Mouse (Mus musculus) limb, embryonic 10.5 days (tissue): ENCODE measurements around the gene Sccpdh. TPM values are rescaled to one million over a fixed set of nuclear protein-coding genes. Genes with fewer than 3 reads are reported as not detected.

Source experiments
- DNase-seq: peaks from one replicate; pipeline ENCODE4 v3.0.0-alpha.2; 2017; ENCODE audit warnings: low spot score
- H3K27ac ChIP-seq: fragments of 300-500 bp; sonication (generic); 2 replicates; pipeline ENCODE4 v1.5.1; 2016; ENCODE audit warnings: mild to moderate bottlenecking
- H3K27me3 ChIP-seq: fragments of 300-500 bp; sonication (generic); 2 replicates; pipeline ENCODE4 v1.6.1; 2016; ENCODE audit warnings: low read depth, mild to moderate bottlenecking; ENCODE audit not compliant: poor library complexity, severe bottlenecking
- H3K36me3 ChIP-seq: fragments of 300-500 bp; sonication (generic); 2 replicates; pipeline ENCODE4 v1.6.1; 2016; ENCODE audit warnings: mild to moderate bottlenecking, moderate library complexity
- H3K4me1 ChIP-seq: fragments of 300-500 bp; sonication (generic); 2 replicates; pipeline ENCODE4 v1.6.1; 2016
- H3K4me3 ChIP-seq: fragments of 300-500 bp; sonication (generic); 2 replicates; pipeline ENCODE4 v1.5.1; 2016; ENCODE audit warnings: mild to moderate bottlenecking, moderate library complexity
- H3K9me3 ChIP-seq: fragments of 300-500 bp; sonication (generic); replicated peaks from 2 replicates; pipeline ENCODE4 v1.6.1; 2016; ENCODE audit warnings: mild to moderate bottlenecking
- whole genome bisulfite sequencing: fragments of 180-500 bp; shearing (Covaris S2); methylation state at CpG from one replicate; pipeline ENCODE4 v1.1.7; 2016; 5-methylcytosine and 5-hydroxymethylcytosine counted together
- polyA plus RNA-seq: library from polyadenylated mRNA; unstranded; fragments of >200 nt; fragmentation: Nextera tagmentation; extraction: Ambion mirVana; gene quantifications from 2 replicates; pipeline ENCODE4 v1.2.1, GENCODE M21; 2016

The Sccpdh gene
- polyA plus RNA-seq: 67.4 and 75.2 TPM in 2 replicates

- H3K4me1 ChIP-seq: peaks cover 23% of the 10 kb centered on the region
Measured at GRCm38 (mm10) chr1:179668013-179668805, at the start of gene Sccpdh. Gene Sccpdh, plus strand, starts transcription at chr1:179668210.

GRCm38 (mm10) chr1:179622665-179623064, 45.3 kb upstream of the Sccpdh start:
- no peaks in the 10 kb centered on the region for H3K27me3 ChIP-seq
- H3K4me1 ChIP-seq: no peaks in the 10 kb centered on the region
- H3K36me3 ChIP-seq: peaks cover 16% of the 10 kb centered on the region
- DNase-seq: no peak
- no peak overlapping the region for H3K27ac ChIP-seq
- no peak overlapping the region for H3K4me3 ChIP-seq
- H3K9me3 ChIP-seq: no peaks in the 10 kb centered on the region
- 95% methylated on average over 12 of the region's 12 CpGs for WGBS

More at GRCm38 (mm10) chr1:179668013-179668805, at the start of gene Sccpdh:
- Histone ChIP-seq H3K27ac (peak within 1 kb of the TSS; percentile 95), H3K36me3 (peaks cover 21% of the 10 kb centered on the region), H3K27me3 (no peaks in the 10 kb centered on the region), H3K9me3 (no peaks in the 10 kb centered on the region), H3K4me3 (peak within 1 kb of the TSS; percentile 93)
- DNase-seq: peak; percentile 90
- 0% methylated on average over 84 of the region's 84 CpGs for WGBS

- WGBS: 72% methylated on average over 4 of the region's 4 CpGs
Measured at GRCm38 (mm10) chr1:179623657-179624056, 44.4 kb upstream of the Sccpdh start.

GRCm38 (mm10) chr1:179624354-179624753, 43.7 kb upstream of the Sccpdh start:
- peaks cover 14% of the 10 kb centered on the region for H3K36me3 ChIP-seq
- H3K27ac ChIP-seq: no peak overlapping the region
- WGBS: 69% methylated on average over 4 of the region's 4 CpGs
- H3K4me1 ChIP-seq: no peaks in the 10 kb centered on the region
- no peaks in the 10 kb centered on the region for H3K9me3 ChIP-seq
- DNase-seq: no peak
- H3K4me3 ChIP-seq: no peak overlapping the region
- H3K27me3 ChIP-seq: no peaks in the 10 kb centered on the region

More at GRCm38 (mm10) chr1:179623657-179624056, 44.4 kb upstream of the Sccpdh start:
- Histone ChIP-seq H3K27me3 (no peaks in the 10 kb centered on the region), H3K4me1 (no peaks in the 10 kb centered on the region), H3K27ac (no peak overlapping the region), H3K4me3 (no peak overlapping the region), H3K36me3 (peaks cover 16% of the 10 kb centered on the region), H3K9me3 (no peaks in the 10 kb centered on the region)
- DNase-seq: peak; percentile 54

- H3K27ac ChIP-seq: no peak overlapping the region
- H3K27me3 ChIP-seq: no peaks in the 10 kb centered on the region
- H3K9me3 ChIP-seq: no peaks in the 10 kb centered on the region
- H3K4me3 ChIP-seq: no peak overlapping the region
- H3K36me3 ChIP-seq: peaks cover 11% of the 10 kb centered on the region
- 90% methylated on average over 4 of the region's 4 CpGs for WGBS
- H3K4me1 ChIP-seq: no peaks in the 10 kb centered on the region
- no peak for DNase-seq
Measured at GRCm38 (mm10) chr1:179627855-179628254, 40.2 kb upstream of the Sccpdh start.

- Histone ChIP-seq H3K36me3 (peaks cover 11% of the 10 kb centered on the region), H3K27ac (no peak overlapping the region), H3K9me3 (no peaks in the 10 kb centered on the region), H3K4me1 (no peaks in the 10 kb centered on the region), H3K4me3 (no peak overlapping the region), H3K27me3 (no peaks in the 10 kb centered on the region)
- WGBS: 71% methylated on average over 8 of the region's 8 CpGs
- no peak for DNase-seq
Measured at GRCm38 (mm10) chr1:179628438-179629106, 39.4 kb upstream of the Sccpdh start.

GRCm38 (mm10) chr1:179629276-179629675, 38.7 kb upstream of the Sccpdh start:
- H3K27me3 ChIP-seq: no peaks in the 10 kb centered on the region
- WGBS: 82% methylated on average over 5 of the region's 5 CpGs
- no peaks in the 10 kb centered on the region for H3K4me1 ChIP-seq
- no peak for DNase-seq
- no peaks in the 10 kb centered on the region for H3K9me3 ChIP-seq
- H3K36me3 ChIP-seq: peaks cover 11% of the 10 kb centered on the region
- H3K4me3 ChIP-seq: no peak overlapping the region
- H3K27ac ChIP-seq: no peak overlapping the region

- Histone ChIP-seq H3K4me3 (no peak overlapping the region), H3K27ac (no peak overlapping the region), H3K27me3 (no peaks in the 10 kb centered on the region), H3K9me3 (no peaks in the 10 kb centered on the region), H3K36me3 (no peaks in the 10 kb centered on the region), H3K4me1 (no peaks in the 10 kb centered on the region)
- 85% methylated on average over 11 of the region's 11 CpGs for WGBS
- DNase-seq: no peak
Measured at GRCm38 (mm10) chr1:179632746-179633413, 35.1 kb upstream of the Sccpdh start.

GRCm38 (mm10) chr1:179633414-179633752, 34.6 kb upstream of the Sccpdh start:
- WGBS: 38% methylated on average over 1 of the region's 1 CpGs
- Histone ChIP-seq H3K9me3 (no peaks in the 10 kb centered on the region), H3K36me3 (no peaks in the 10 kb centered on the region), H3K27me3 (no peaks in the 10 kb centered on the region), H3K27ac (no peak overlapping the region), H3K4me1 (no peaks in the 10 kb centered on the region), H3K4me3 (no peak overlapping the region)
- DNase-seq: no peak

- Histone ChIP-seq H3K4me1 (no peaks in the 10 kb centered on the region), H3K27ac (no peak overlapping the region), H3K36me3 (no peaks in the 10 kb centered on the region), H3K4me3 (no peak overlapping the region), H3K9me3 (no peaks in the 10 kb centered on the region), H3K27me3 (no peaks in the 10 kb centered on the region)
- no peak for DNase-seq
- 92% methylated on average over 3 of the region's 3 CpGs for WGBS
Measured at GRCm38 (mm10) chr1:179634159-179634558, 33.9 kb upstream of the Sccpdh start.

GRCm38 (mm10) chr1:179642726-179643125, 25.3 kb upstream of the Sccpdh start:
- Histone ChIP-seq H3K9me3 (no peaks in the 10 kb centered on the region), H3K4me1 (peaks cover 6% of the 10 kb centered on the region; the same call in 1 of the 2 replicates), H3K27me3 (no peaks in the 10 kb centered on the region), H3K4me3 (no peak overlapping the region), H3K27ac (no peak overlapping the region), H3K36me3 (no peaks in the 10 kb centered on the region)
- WGBS: 89% methylated on average over 4 of the region's 4 CpGs
- DNase-seq: no peak

- H3K36me3 ChIP-seq: no peaks in the 10 kb centered on the region
- H3K9me3 ChIP-seq: no peaks in the 10 kb centered on the region
- no peaks in the 10 kb centered on the region for H3K27me3 ChIP-seq
- WGBS: 80% methylated on average over 3 of the region's 3 CpGs
- H3K27ac ChIP-seq: no peak overlapping the region
- no peak for DNase-seq
- peaks cover 6% of the 10 kb centered on the region; the same call in 1 of the 2 replicates for H3K4me1 ChIP-seq
- no peak overlapping the region for H3K4me3 ChIP-seq
Measured at GRCm38 (mm10) chr1:179644151-179644550, 23.9 kb upstream of the Sccpdh start.
